Mouse (Mus musculus) embryonic fibroblast, embryonic 13.5 days (primary cell): Measurements from ENCODE around the gene Npsr1.

ENCODE experiments used
- CTCF ChIP-seq: IDR thresholded peaks from 2 replicates; pipeline ENCODE4 v1.5.1; 2011; ENCODE audit warnings: mild to moderate bottlenecking, control low read depth, low read length, moderate library complexity, borderline replicate concordance; ENCODE audit not compliant: insufficient read depth
- POLR2A ChIP-seq: IDR thresholded peaks from 2 replicates; pipeline ENCODE4 v1.6.1; 2011; ENCODE audit warnings: low read depth, mild to moderate bottlenecking, control low read depth, low read length, moderate library complexity

GRCm38 (mm10) chr9:24133142-24133541 lies 35.3 kb downstream of the Npsr1 start:
- TF ChIP-seq CTCF = no peak
- TF ChIP-seq POLR2A = no peak
